Mouse (Mus musculus) kidney, postnatal 0 days (tissue): ENCODE measurements at regions not wholly inside any gene's neighbourhood (a gene's known extent, or its start where the extent isn't known, plus 50 kb on each side); places are given as distances from the start of the nearest gene placed in this dataset.

Experiments
- ATAC-seq: fragments of 200-750 bp; cut with Nextera tagmentation; replicated peaks from 2 replicates; pipeline ENCODE4 v1.8.0; 2017; ENCODE audit warnings: low read depth, moderate number of reproducible peaks, moderate TSS enrichment, moderate library complexity; ENCODE audit not compliant: low FRiP score
- DNase-seq: peaks from one replicate; pipeline ENCODE4 v3.0.0-alpha.2; 2016; ENCODE audit warnings: low spot score
- H3K27ac ChIP-seq: fragments of 300-500 bp; sonication (generic); 2 replicates; pipeline ENCODE4 v1.5.1; 2014; ENCODE audit warnings: mild to moderate bottlenecking
- H3K27me3 ChIP-seq: fragments of 300-500 bp; sonication (generic); 2 replicates; pipeline ENCODE4 v1.6.1; 2014; ENCODE audit warnings: low read length, mixed read lengths; ENCODE audit not compliant: insufficient read depth
- H3K36me3 ChIP-seq: fragments of 300-500 bp; sonication (generic); 2 replicates; pipeline ENCODE4 v1.6.1; 2014; ENCODE audit warnings: low read length, mixed read lengths; ENCODE audit not compliant: insufficient read depth
- H3K4me1 ChIP-seq: fragments of 300-500 bp; sonication (generic); replicated peaks from 2 replicates; pipeline ENCODE4 v1.6.1; 2014; ENCODE audit warnings: antibody characterized with exemption, low read length, mixed read lengths; ENCODE audit not compliant: insufficient read depth
- H3K4me2 ChIP-seq: fragments of 300-500 bp; sonication (generic); 2 replicates; pipeline ENCODE4 v1.6.1; 2014; ENCODE audit warnings: mild to moderate bottlenecking, low read length, moderate library complexity, mixed read lengths
- H3K4me3 ChIP-seq: fragments of 300-500 bp; sonication (generic); replicated peaks from 2 replicates; pipeline ENCODE4 v1.5.1; 2014; ENCODE audit warnings: low read depth, low read length
- H3K9ac ChIP-seq: fragments of 300-500 bp; sonication (generic); 2 replicates; pipeline ENCODE4 v1.6.1; 2014; ENCODE audit warnings: low read depth, low read length
- H3K9me3 ChIP-seq: fragments of 300-500 bp; sonication (generic); replicated peaks from 2 replicates; pipeline ENCODE4 v1.6.1; 2016; ENCODE audit warnings: low read length, inconsistent platforms, mixed read lengths
- CTCF ChIP-seq: IDR thresholded peaks from 2 replicates; pipeline ENCODE4 v1.5.1; 2016; ENCODE audit warnings: antibody characterized with exemption, low read depth, mild to moderate bottlenecking, moderate library complexity
- WGBS: fragments of 180-500 bp; shearing (Covaris S2); extraction: QIAGEN DNeasy Blood & Tissue Kit; methylation state at CpG from one replicate; pipeline ENCODE4 v1.1.7; 2014; 5-methylcytosine and 5-hydroxymethylcytosine counted together

DNA sequence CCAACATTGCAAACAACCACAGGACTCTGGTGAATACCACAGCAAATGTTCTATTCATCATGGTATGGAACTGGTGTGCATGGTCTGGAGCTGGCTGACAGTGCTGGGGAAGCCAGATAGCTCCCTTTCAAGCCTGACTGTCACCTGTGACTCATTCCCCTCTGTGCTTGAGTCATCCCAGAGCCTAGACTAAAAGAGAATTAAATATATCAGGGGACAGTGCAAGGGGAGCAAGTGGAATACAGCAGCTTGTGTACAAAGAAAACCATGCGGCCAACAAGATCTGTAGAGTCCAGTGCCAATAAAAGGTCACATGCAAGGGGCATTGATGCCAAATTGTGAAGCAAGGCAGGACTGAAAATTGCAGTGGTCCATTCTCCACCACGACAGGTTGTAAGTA, 117.7 kb downstream of the Pah start:
- H3K4me2 ChIP-seq = no peak overlapping the region
- no peak overlapping the region for H3K4me3 ChIP-seq
- H3K27ac ChIP-seq = no peak overlapping the region
- H3K4me1 ChIP-seq = no peaks in the 10 kb centered on the region
- DNase-seq (no peak), ATAC-seq (no peak)
- no peak for TF ChIP-seq CTCF
- no peaks in the 10 kb centered on the region for H3K36me3 ChIP-seq
- H3K9ac ChIP-seq = no peak overlapping the region
- 77% methylated on average over 2 of the region's 2 CpGs for WGBS
- H3K27me3 ChIP-seq = no peaks in the 10 kb centered on the region
- H3K9me3 ChIP-seq = no peaks in the 10 kb centered on the region

DNA sequence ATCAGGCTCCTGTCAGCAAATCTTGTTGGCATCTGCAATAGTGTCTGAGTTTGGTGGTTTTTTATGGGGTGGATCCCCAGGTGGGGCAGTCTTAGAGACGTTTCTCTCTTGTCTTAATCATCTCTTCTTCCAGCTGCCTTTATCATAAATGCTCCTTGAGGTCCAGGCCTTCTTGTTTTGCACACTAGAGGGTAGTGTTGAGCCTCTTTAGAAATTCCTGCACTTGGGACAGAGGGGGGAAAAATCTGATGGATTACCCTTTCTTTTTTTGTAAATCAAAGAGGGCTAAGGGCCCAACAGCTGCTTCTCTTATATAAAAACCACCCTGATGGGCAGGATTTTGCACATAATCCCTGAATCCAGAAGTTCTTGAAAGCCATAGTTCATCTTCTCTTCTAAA, 127.5 kb downstream of the Pah start:
- DNase-seq (peak; percentile 64), ATAC-seq (no peak)
- TF ChIP-seq CTCF = peak; percentile 79
- Histone ChIP-seq H3K4me3 (no peak overlapping the region), H3K9ac (no peak overlapping the region), H3K27me3 (no peaks in the 10 kb centered on the region), H3K36me3 (no peaks in the 10 kb centered on the region), H3K27ac (no peak overlapping the region), H3K9me3 (no peaks in the 10 kb centered on the region), H3K4me2 (no peak overlapping the region), H3K4me1 (no peaks in the 10 kb centered on the region)
- 7% methylated on average over 1 of the region's 1 CpGs for WGBS

DNA sequence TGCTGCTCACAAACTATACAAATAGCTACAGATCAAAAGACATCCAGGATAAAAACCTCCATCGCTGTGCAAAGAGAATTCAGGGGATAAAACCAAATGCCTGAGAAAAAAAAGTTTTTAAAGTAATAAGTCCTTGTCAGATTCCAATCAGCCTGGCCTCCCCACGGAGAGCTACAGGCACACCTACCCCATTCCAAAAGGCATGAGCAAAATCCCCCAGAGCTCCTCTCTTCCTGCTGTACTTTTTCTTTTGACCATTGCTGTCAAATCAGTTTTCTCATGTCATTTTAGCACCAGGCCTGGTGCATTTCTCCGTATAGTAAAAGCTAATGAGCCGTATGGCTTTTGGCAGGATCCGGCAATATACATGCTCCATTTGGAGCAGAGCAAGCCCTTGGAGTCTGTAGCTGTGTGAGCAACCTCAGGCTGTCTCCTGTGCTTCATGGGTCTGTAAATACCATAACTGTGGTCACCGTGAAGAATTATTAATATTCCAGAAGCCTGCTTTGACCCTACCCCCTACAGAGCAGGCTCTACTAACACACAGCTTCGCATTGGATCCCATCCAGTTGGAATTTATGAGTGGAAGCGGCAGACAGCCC, 130.6 kb downstream of the Pah start:
- H3K4me2 ChIP-seq = no peak overlapping the region
- no peaks in the 10 kb centered on the region for H3K36me3 ChIP-seq
- H3K9ac ChIP-seq = no peak overlapping the region
- H3K4me3 ChIP-seq = no peak overlapping the region
- H3K27me3 ChIP-seq = no peaks in the 10 kb centered on the region
- no peaks in the 10 kb centered on the region for H3K4me1 ChIP-seq
- H3K27ac ChIP-seq = no peak overlapping the region
- H3K9me3 ChIP-seq = no peaks in the 10 kb centered on the region
- no peak for ATAC-seq
- 50% methylated on average over 8 of the region's 8 CpGs for WGBS
- TF ChIP-seq CTCF = no peak
- DNase-seq = no peak

DNA sequence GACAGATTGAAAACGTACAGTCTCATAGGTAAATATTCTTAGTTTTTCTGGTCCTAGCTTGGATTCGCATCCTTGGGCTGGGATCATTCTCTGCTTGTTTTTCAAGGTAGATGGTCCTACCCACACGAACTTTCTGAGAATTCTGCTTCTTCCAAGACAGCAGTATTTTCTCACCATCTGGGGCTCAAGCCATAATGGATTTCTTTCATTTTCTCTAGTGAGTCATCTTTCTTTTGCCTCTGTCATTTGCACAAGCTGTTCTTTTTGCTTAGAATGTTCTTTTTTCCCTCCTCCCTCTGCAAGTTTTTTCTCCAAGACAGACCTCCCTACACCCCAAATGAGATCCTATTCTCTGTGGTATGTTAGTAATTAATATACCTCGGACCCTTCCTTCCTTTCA, 132.5 kb downstream of the Pah start:
- Histone ChIP-seq H3K4me2 (no peak overlapping the region), H3K9ac (no peak overlapping the region), H3K9me3 (no peaks in the 10 kb centered on the region), H3K4me1 (no peaks in the 10 kb centered on the region), H3K36me3 (no peaks in the 10 kb centered on the region), H3K4me3 (no peak overlapping the region), H3K27ac (no peak overlapping the region), H3K27me3 (no peaks in the 10 kb centered on the region)
- ATAC-seq (no peak), DNase-seq (no peak)
- WGBS = 73% methylated on average over 4 of the region's 4 CpGs
- TF ChIP-seq CTCF = no peak

DNA sequence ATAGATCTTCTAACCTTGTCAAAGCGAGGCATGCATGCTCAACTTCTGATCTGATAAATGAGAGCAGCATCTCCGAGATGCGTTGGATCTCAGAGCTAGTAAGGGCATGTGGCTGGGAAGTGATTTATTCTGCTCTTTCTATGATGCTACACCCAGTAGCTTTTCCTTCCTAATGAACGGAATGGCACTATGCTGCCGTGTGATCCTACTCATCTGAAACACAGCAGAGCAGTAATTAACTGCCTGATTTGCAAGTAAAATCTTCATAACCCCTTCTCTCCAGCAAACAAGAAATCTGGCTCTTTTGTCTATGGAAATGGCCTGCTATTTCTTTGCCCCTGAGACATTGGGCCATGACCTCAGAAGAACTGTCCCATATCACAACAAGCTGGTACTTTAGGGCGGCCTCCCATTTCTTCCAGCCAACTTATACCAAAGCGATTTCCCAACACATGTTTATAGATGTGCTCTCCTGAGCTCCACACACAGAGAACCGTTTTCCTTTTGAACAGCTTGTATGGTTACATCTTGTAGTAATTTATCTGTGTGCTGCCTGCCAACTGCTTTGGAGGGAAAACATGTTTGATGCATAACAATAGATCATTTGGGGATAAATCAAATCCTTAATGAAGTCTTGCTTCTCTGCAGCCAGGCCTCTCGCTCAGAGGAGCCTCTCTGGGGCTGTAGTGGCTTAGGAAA, 144.6 kb downstream of the Pah start:
- Histone ChIP-seq H3K36me3 (no peaks in the 10 kb centered on the region), H3K27ac (no peak overlapping the region), H3K9ac (no peak overlapping the region), H3K4me2 (no peak overlapping the region), H3K4me3 (no peak overlapping the region), H3K27me3 (no peaks in the 10 kb centered on the region), H3K4me1 (no peaks in the 10 kb centered on the region), H3K9me3 (no peaks in the 10 kb centered on the region)
- TF ChIP-seq CTCF = no peak
- WGBS = 72% methylated on average over 9 of the region's 9 CpGs
- ATAC-seq (no peak), DNase-seq (peak; percentile 17)

DNA sequence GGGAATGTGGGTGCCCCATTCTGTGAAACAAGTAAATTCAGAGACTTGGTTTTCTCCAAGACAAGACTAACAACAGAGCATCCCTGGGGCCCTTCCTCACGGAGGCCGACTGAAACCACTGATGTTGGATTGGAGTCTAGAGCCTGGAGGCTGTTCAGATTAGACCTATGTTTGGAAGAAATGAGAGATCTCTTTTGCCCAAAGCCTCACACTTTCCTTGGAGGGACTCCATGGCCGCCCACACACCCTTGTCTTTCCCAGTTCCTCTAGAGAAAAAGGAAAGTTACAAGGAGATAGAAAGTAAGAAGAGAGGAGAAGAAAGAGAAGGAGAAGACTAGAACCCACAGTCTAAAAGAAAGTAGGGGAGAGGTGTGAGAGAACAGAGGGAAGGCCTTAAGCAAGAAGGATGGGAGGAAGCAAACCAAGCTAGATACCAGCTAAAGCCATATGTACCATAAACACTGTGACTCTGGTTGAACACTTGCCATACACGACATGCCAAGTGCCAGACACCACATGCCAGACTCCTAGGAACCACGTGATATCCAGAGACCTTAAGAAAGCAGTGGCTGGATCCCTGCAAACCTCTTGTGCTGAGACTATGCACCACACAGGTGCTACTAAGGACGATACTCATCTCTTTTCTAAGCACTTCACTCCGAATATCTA, 145.3 kb downstream of the Pah start:
- 85% methylated on average over 7 of the region's 7 CpGs for WGBS
- ATAC-seq (no peak), DNase-seq (no peak)
- Histone ChIP-seq H3K9me3 (no peaks in the 10 kb centered on the region), H3K9ac (no peak overlapping the region), H3K36me3 (no peaks in the 10 kb centered on the region), H3K4me3 (no peak overlapping the region), H3K27ac (no peak overlapping the region), H3K4me2 (no peak overlapping the region), H3K4me1 (no peaks in the 10 kb centered on the region), H3K27me3 (no peaks in the 10 kb centered on the region)
- no peak for TF ChIP-seq CTCF
